Mouse (Mus musculus): Measurements from ENCODE around the gene Pitpnm3. TPM values are rescaled to one million over a fixed set of nuclear protein-coding genes. Genes with fewer than 3 reads are reported as not detected.

Gene Pitpnm3
- polyA plus RNA-seq, 1 experiment from 2014 or later = 0.31 TPM

GRCm38 (mm10) chr11:72037409-72037808 is 98.2 kb downstream of the Pitpnm3 start, which contains the start of gene Aipl1:
Aipl1 (minus strand) TSS chr11:72037509.
- H3K9me3 ChIP-seq = no peaks in the 10 kb centered on the region
- DNase-seq (ENCODE audit: low spot score) = no peak
- peak within 1 kb of the TSS; percentile 62; the same call in 1 of the 2 replicates for H3K27ac ChIP-seq
- H3K4me1 ChIP-seq (replicated peaks) = peaks cover 51% of the 10 kb centered on the region
- no peak within 1 kb of the TSS for H3K4me3 ChIP-seq
- H3K36me3 ChIP-seq = no peaks in the 10 kb centered on the region
- WGBS = 65% methylated on average over 4 of the region's 4 CpGs
- H3K27me3 ChIP-seq (ENCODE audit: insufficient read depth, poor library complexity, severe bottlenecking) = peaks cover 26% of the 10 kb centered on the region

- WGBS = 87% methylated on average over 3 of the region's 3 CpGs
- no peak for DNase-seq (ENCODE audit: low spot score)
- H3K27ac ChIP-seq = no peak overlapping the region
These were observed 103.0 kb downstream of the Pitpnm3 start for GRCm38 (mm10) chr11:72032589-72032988.

GRCm38 (mm10) chr11:72032091-72032490 is 103.5 kb downstream of the Pitpnm3 start:
- H3K9me3 ChIP-seq = no peaks in the 10 kb centered on the region
- no peaks in the 10 kb centered on the region for H3K36me3 ChIP-seq
- 74% methylated on average over 4 of the region's 4 CpGs for WGBS
- H3K27ac ChIP-seq = no peak overlapping the region
- H3K27me3 ChIP-seq (ENCODE audit: insufficient read depth, poor library complexity, severe bottlenecking) = peaks cover 35% of the 10 kb centered on the region
- H3K4me1 ChIP-seq (replicated peaks) = peaks cover 13% of the 10 kb centered on the region
- no peak for DNase-seq (ENCODE audit: low spot score)
- H3K4me3 ChIP-seq = no peak overlapping the region

More at GRCm38 (mm10) chr11:72032589-72032988, 103.0 kb downstream of the Pitpnm3 start:
- Histone ChIP-seq H3K4me1 (replicated peaks) (peaks cover 15% of the 10 kb centered on the region), H3K36me3 (no peaks in the 10 kb centered on the region), H3K27me3 (ENCODE audit: insufficient read depth, poor library complexity, severe bottlenecking) (peaks cover 40% of the 10 kb centered on the region), H3K9me3 (no peaks in the 10 kb centered on the region), H3K4me3 (no peak overlapping the region)

DNA sequence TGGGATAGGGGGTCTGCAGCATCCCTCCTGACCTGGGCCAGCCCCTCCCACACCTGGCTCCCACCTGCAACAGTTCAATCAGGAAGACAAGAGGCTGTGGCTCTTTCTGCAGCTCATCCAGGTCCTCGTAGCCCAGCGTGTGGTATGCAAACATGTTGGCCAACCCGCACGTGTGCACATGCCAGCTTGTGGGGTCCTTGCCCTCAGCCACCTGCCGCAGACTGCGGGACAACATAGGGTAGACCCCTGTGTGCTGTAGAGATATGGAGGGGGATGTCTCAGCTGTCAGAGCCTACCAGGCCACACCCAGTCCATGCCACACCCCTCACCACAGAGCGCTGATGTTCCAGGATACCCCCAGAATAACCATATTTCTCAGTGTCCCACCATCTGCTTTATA is 104.2 kb downstream of the Pitpnm3 start:
- DNase-seq (ENCODE audit: low spot score) = no peak
- H3K9me3 ChIP-seq = no peaks in the 10 kb centered on the region
- H3K4me1 ChIP-seq (replicated peaks) = peaks cover 13% of the 10 kb centered on the region
- no peaks in the 10 kb centered on the region for H3K36me3 ChIP-seq
- 92% methylated on average over 7 of the region's 7 CpGs for WGBS
- peaks cover 28% of the 10 kb centered on the region for H3K27me3 ChIP-seq (ENCODE audit: insufficient read depth, poor library complexity, severe bottlenecking)
- H3K27ac ChIP-seq = no peak overlapping the region
- no peak overlapping the region for H3K4me3 ChIP-seq

- peaks cover 27% of the 10 kb centered on the region for H3K27me3 ChIP-seq (ENCODE audit: insufficient read depth, poor library complexity, severe bottlenecking)
- 22% methylated on average over 23 of the region's 23 CpGs for WGBS
- H3K27ac ChIP-seq = no peak overlapping the region
- no peaks in the 10 kb centered on the region for H3K36me3 ChIP-seq
- DNase-seq (ENCODE audit: low spot score) = peak; percentile 67
- H3K4me1 ChIP-seq (replicated peaks) = peaks cover 8% of the 10 kb centered on the region
- H3K9me3 ChIP-seq = no peaks in the 10 kb centered on the region
- H3K4me3 ChIP-seq = no peak overlapping the region
These were observed 106.4 kb downstream of the Pitpnm3 start for GRCm38 (mm10) chr11:72029143-72029542.

DNA sequence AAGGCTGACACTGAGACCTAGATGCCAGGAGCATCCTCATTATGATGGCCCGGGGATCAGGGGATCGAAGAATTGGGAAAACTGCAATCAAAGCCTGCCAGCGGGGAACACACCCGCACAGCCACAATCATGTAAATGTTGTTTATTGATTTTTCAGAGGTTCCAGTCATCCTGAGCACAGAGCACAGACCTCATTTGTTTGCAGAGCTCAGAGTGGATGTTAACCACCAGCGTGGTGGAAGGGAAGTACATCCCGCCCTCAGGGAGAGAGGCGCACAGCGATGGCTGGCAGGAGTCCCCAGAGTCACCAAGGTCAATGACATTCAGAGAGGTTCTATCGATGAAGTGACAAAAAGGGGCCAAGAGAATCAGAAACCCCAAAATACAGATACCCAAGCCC is 107.7 kb downstream of the Pitpnm3 start:
- Histone ChIP-seq H3K27me3 (ENCODE audit: insufficient read depth, poor library complexity, severe bottlenecking) (peaks cover 23% of the 10 kb centered on the region), H3K4me1 (replicated peaks) (peaks cover 17% of the 10 kb centered on the region), H3K9me3 (no peaks in the 10 kb centered on the region), H3K27ac (no peak overlapping the region), H3K36me3 (no peaks in the 10 kb centered on the region), H3K4me3 (no peak overlapping the region)
- DNase-seq (ENCODE audit: low spot score) = no peak
- whole genome bisulfite sequencing = 78% methylated on average over 9 of the region's 9 CpGs

GRCm38 (mm10) chr11:72026516-72026915 is 109.1 kb downstream of the Pitpnm3 start:
- no peaks in the 10 kb centered on the region for H3K9me3 ChIP-seq
- 91% methylated on average over 9 of the region's 9 CpGs for WGBS
- peaks cover 17% of the 10 kb centered on the region for H3K4me1 ChIP-seq (replicated peaks)
- H3K36me3 ChIP-seq = no peaks in the 10 kb centered on the region
- peaks cover 23% of the 10 kb centered on the region for H3K27me3 ChIP-seq (ENCODE audit: insufficient read depth, poor library complexity, severe bottlenecking)
- no peak overlapping the region for H3K27ac ChIP-seq
- DNase-seq (ENCODE audit: low spot score) = no peak
- no peak overlapping the region for H3K4me3 ChIP-seq

DNA sequence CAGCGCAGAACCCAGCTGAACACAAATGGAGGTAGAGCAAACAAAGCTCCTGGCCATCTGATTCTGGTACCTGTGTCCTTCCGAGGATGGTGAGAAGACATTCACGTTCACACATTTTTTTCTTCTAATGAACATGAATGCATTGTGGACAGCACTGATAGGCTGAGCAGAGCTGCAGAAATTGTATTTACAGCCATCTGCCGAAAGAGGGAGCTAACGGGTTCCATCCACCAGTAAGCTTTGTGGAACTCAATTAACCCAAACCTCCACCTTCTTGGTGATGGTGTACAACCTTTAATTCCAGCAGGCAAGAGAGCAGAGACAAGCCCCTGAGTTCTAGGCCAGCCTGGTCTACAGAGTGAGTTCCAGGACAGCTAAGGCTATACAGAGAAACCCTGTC is 109.7 kb downstream of the Pitpnm3 start:
- H3K27ac ChIP-seq = no peak overlapping the region
- H3K36me3 ChIP-seq = no peaks in the 10 kb centered on the region
- WGBS = 40% methylated on average over 5 of the region's 5 CpGs
- peaks cover 20% of the 10 kb centered on the region for H3K27me3 ChIP-seq (ENCODE audit: insufficient read depth, poor library complexity, severe bottlenecking)
- DNase-seq (ENCODE audit: low spot score) = peak; percentile 34
- H3K4me1 ChIP-seq (replicated peaks) = peaks cover 17% of the 10 kb centered on the region
- no peak overlapping the region for H3K4me3 ChIP-seq
- no peaks in the 10 kb centered on the region for H3K9me3 ChIP-seq

DNA sequence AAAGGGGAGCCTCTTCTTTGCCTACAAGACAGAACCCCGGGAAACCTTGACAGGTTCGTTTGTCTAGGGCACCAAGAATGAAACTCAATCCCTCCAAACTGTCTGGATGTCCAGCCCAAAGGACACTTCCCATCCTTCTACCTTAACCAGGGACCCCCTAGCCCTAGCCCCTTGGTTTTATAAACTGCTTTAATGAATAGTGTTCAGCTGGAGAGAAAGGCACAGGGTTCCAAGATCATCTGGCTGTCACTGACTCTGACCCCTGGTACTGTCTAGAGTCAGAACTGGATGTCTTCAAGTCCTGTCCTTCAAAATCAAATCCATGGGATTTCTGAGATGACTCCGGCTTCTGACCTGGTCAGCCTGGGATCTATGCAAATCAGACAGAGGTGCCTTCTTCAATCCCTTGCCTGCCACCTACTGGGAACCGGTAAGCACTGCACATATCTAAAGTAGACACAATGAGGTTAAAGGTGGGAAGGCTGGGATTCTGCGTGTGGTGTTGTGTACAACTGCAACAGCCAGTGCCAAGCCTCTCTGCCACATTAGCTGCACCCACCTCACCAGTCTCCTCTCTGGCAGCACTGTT is 111.3 kb downstream of the Pitpnm3 start:
- Histone ChIP-seq H3K9me3 (no peaks in the 10 kb centered on the region), H3K27ac (no peak overlapping the region), H3K27me3 (ENCODE audit: insufficient read depth, poor library complexity, severe bottlenecking) (peaks cover 5% of the 10 kb centered on the region), H3K36me3 (no peaks in the 10 kb centered on the region), H3K4me1 (replicated peaks) (peaks cover 16% of the 10 kb centered on the region), H3K4me3 (no peak overlapping the region)
- peak; percentile 69 for DNase-seq (ENCODE audit: low spot score)
- WGBS = 33% methylated on average over 5 of the region's 5 CpGs

DNA sequence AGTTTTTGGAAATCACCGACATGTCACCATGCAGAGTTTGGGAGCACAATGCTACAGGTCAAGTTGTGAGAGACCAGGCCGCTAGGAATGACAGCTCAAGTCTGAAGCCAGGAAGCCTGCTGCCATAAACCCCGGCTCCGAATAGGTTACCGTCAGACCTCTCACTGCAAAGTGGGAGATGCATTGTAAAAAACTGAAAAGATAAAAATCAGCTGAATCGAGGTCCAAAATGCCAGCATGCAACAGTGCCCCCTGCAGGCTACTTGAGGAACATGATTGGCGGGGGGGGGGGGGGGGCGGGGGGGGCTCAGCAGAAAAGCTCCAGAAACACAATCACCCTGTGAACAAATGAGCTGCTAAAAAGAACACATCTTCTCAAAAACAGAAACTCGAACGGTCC is 112.0 kb downstream of the Pitpnm3 start:
- WGBS = 50% methylated on average over 10 of the region's 10 CpGs
- no peaks in the 10 kb centered on the region for H3K9me3 ChIP-seq
- peaks cover 14% of the 10 kb centered on the region; the same call in 1 of the 2 replicates for H3K4me1 ChIP-seq (replicated peaks)
- H3K27ac ChIP-seq = no peak overlapping the region
- peak; percentile 32 for DNase-seq (ENCODE audit: low spot score)
- H3K36me3 ChIP-seq = no peaks in the 10 kb centered on the region
- no peaks in the 10 kb centered on the region for H3K27me3 ChIP-seq (ENCODE audit: insufficient read depth, poor library complexity, severe bottlenecking)
- no peak overlapping the region for H3K4me3 ChIP-seq

- WGBS = 85% methylated on average over 6 of the region's 6 CpGs
- no peaks in the 10 kb centered on the region for H3K36me3 ChIP-seq
- H3K4me1 ChIP-seq (replicated peaks) = peaks cover 14% of the 10 kb centered on the region; the same call in 1 of the 2 replicates
- no peaks in the 10 kb centered on the region for H3K27me3 ChIP-seq (ENCODE audit: insufficient read depth, poor library complexity, severe bottlenecking)
- H3K27ac ChIP-seq = no peak overlapping the region
- no peak for DNase-seq (ENCODE audit: low spot score)
- H3K4me3 ChIP-seq = no peak overlapping the region
- no peaks in the 10 kb centered on the region for H3K9me3 ChIP-seq
These were observed 112.8 kb downstream of the Pitpnm3 start for GRCm38 (mm10) chr11:72022827-72023226.

- no peaks in the 10 kb centered on the region for H3K27me3 ChIP-seq (ENCODE audit: insufficient read depth, poor library complexity, severe bottlenecking)
- peaks cover 14% of the 10 kb centered on the region; the same call in 1 of the 2 replicates for H3K4me1 ChIP-seq (replicated peaks)
- H3K27ac ChIP-seq = no peak overlapping the region
- no peaks in the 10 kb centered on the region for H3K36me3 ChIP-seq
- WGBS = 83% methylated on average over 4 of the region's 4 CpGs
- DNase-seq (ENCODE audit: low spot score) = no peak
- H3K4me3 ChIP-seq = no peak overlapping the region
- H3K9me3 ChIP-seq = no peaks in the 10 kb centered on the region
These were observed 114.6 kb downstream of the Pitpnm3 start for GRCm38 (mm10) chr11:72021015-72021414.

GRCm38 (mm10) chr11:72017253-72017601 is 118.4 kb downstream of the Pitpnm3 start:
- no peak for DNase-seq (ENCODE audit: low spot score)
- WGBS = 84% methylated on average over 9 of the region's 9 CpGs
- H3K9me3 ChIP-seq = no peaks in the 10 kb centered on the region
- H3K4me1 ChIP-seq (replicated peaks) = peaks cover 11% of the 10 kb centered on the region
- no peaks in the 10 kb centered on the region for H3K27me3 ChIP-seq (ENCODE audit: insufficient read depth, poor library complexity, severe bottlenecking)
- H3K27ac ChIP-seq = no peak overlapping the region
- H3K36me3 ChIP-seq = no peaks in the 10 kb centered on the region
- H3K4me3 ChIP-seq = no peak overlapping the region

Measured in hindbrain, embryonic 10.5 days (tissue).